Mouse (Mus musculus) testis, adult 2 months (tissue): ENCODE measurements around the gene Rpl6.

Source experiments
- CTCF ChIP-seq: fragments of 200-500 bp; IDR thresholded peaks from 2 replicates; pipeline ENCODE4 v1.5.1; 2012; ENCODE audit warnings: low read depth, mild to moderate bottlenecking, inconsistent platforms, low read length, moderate library complexity; ENCODE audit not compliant: control insufficient read depth, insufficient read depth, insufficient replicate concordance
- POLR2A ChIP-seq: fragments of 200-500 bp; IDR thresholded peaks from 2 replicates; pipeline ENCODE4 v1.6.1; 2012; ENCODE audit warnings: low read depth, mild to moderate bottlenecking, inconsistent platforms, low read length, moderate library complexity; ENCODE audit not compliant: control insufficient read depth

DNA sequence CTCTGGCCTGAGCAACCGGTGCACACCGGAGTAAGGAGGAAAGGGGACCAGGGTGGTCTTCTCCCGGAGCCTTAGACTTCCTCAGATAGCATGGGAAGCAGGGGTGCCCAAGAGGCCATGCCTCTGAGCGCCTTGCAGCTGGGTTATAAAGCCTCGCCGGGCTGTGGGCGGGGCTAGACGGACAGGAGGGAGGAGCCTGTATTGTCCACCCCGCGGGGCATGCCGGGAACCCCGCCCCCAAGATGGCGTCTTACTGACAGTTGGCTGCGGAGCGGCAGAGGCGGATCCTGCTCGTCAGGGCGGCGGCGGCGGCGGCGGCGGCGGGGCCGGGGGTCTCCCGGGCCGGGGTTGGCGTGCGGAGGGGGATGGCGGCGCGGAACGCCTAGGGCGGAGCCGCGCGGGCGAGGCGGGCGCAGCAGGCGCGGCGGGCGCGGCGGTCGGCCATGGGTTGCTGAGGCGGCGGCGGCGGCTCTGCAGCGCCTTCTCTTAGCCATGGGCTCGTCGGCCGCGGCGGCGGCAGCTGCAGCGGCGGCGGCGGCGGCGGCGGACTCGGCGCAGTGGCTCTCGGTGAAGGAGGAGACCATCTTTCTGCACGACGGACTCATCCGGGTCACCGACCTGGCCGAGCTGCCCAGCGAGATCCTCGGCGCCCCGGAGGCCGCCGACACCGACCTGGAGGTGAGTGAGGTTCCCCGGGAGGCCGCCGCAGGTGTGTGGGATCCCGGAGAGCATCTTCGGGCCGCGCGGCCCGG lies 15.9 kb downstream of the Rpl6 start, which contains the start of gene Hectd4:
- TF ChIP-seq CTCF (no peak), POLR2A (peak; percentile 93)
